Mouse (Mus musculus): ENCODE measurements around the gene Arap1.

- TF ChIP-seq POLR2A (IDR thresholded peaks at IDR 0.05; ENCODE audit: borderline replicate concordance, low read depth, low read length) = no peak
- TF ChIP-seq CTCF (IDR thresholded peaks at IDR 0.05; ENCODE audit: low read depth, low read length) = no peak
Measured at GRCm38 (mm10) chr7:101458278-101458781, 110.5 kb downstream of the Arap1 start.

Data from bone marrow macrophage, adult 2 months (primary cell).